Mouse (Mus musculus): Measurements from ENCODE around the gene Phospho1. TPM values are rescaled to one million over a fixed set of nuclear protein-coding genes. Genes with fewer than 3 reads are reported as not detected.
A peak's percentile ranks its signal among the peaks of the same experiment; 100 is the strongest.

The Phospho1 gene
- not detected in 2 replicates for polyA plus RNA-seq (2014; fragmentation: Nextera tagmentation; extraction: Ambion mirVana)

DNA sequence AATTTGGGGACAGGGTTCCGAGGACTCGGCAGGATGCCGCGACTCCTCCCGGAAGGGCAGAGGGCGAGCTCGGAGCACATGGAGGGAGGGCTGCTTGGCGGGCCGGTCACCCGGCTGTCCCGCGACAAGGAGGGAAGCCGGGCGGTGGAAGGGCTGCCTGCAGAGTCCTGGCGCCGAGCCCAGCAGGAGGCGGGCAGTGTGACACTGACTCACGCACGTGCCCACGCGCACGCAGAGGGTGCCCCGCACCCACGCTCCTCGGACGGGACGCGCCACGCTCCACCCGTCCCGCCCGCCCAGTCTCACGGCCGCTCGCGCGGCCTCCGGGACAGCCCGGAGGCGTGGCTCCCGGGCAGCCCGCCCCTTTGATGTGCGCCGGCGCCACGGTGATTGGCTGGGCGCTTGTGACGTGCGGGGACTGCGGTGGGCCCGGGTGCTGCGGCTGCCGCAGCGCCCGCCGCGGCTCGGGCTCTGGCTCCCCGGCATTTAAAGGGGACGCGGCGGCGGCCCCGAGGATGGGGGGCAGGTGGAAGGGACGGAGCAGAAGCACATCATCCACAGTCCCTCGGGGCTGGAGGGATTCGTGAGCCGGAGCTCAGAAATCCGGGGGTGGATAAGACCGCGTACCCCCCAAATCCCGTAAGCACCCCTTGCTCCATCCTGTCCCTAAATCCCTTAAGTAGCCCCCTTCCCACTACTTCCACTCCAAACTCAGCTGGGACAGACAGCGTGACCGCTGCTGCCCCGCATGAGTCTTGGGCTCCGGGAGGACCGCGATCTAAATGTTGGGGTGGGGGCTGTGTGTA lies at the start of gene Phospho1:
Phospho1 (plus strand) TSS at position 429 of the 806 bp plus-strand sequence.
- WGBS: under 1% methylated on average over 75 of the region's 78 CpGs
- ATAC-seq (ENCODE audit: low FRiP score, low TSS enrichment): peak; percentile 94
- Histone ChIP-seq H3K4me3 (ENCODE audit: low read length) (peak within 1 kb of the TSS; percentile 56), H3K9ac (ENCODE audit: low read depth, low read length) (peak within 1 kb of the TSS; percentile 68), H3K27me3 (ENCODE audit: control insufficient read depth, insufficient read depth, low read length) (peaks cover 35% of the 10 kb centered on the region), H3K4me2 (replicated peaks; ENCODE audit: low read depth, low read length) (peak within 1 kb of the TSS; percentile 97), H3K27ac (ENCODE audit: low read depth, low read length) (no peak within 1 kb of the TSS), H3K9me3 (ENCODE audit: control insufficient read depth, low read length) (no peaks in the 10 kb centered on the region), H3K4me1 (ENCODE audit: control insufficient read depth, insufficient read depth, low read length) (peaks cover 5% of the 10 kb centered on the region; the same call in 1 of the 2 replicates), H3K36me3 (ENCODE audit: control insufficient read depth, insufficient read depth, low read length) (no peaks in the 10 kb centered on the region)

DNA sequence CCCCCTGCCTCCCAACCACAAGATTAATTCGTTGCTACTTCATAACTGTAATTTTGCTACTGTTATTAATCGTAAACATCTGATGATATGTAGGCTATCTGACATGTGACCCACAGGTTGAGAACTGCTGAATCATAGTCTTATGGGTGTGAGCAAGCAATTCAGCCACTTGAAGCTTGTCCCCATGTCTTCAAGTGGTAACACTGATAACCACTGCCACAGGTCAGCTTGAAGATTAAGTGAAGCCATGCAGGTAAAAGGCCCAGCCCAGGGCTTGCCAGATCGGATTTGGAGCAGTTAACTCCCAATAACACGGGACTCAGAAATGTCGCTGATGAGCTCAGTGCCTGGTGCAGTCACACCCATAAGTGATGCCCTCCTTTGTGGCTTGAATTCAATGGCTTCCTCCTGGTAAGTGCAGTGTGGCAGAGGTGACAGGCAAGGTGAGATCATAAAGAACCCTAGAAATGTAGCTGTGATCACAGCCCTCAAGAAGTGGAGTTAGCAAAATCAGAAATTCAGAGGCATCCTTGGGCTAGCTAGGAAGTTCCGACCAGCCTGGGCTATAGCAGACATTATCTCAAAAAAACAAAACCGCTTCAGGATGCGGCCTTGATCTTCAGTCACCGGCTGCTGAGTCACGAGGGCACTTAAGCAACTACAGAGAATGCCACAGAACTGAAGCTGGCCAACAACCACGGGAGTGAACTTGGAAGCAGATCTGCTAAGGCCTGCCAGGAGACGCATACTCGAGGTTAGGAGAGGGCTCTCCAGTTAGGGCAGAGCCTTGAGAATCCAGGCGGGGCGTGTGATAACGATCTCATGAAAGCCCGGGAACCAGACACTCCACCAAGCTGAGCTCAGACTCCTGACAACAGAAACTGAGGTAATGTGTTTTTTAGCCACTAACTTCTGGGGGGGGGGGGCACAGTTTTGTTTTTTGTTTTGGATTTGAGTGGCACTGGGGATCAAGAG lies 46.7 kb upstream of the Phospho1 start:
- no peaks in the 10 kb centered on the region for H3K4me1 ChIP-seq (ENCODE audit: control insufficient read depth, insufficient read depth, low read length)
- no peak overlapping the region for H3K4me2 ChIP-seq (replicated peaks; ENCODE audit: low read depth, low read length)
- no peak overlapping the region for H3K9ac ChIP-seq (ENCODE audit: low read depth, low read length)
- H3K4me3 ChIP-seq (ENCODE audit: low read length): no peak overlapping the region
- H3K27ac ChIP-seq (ENCODE audit: low read depth, low read length): no peak overlapping the region
- H3K27me3 ChIP-seq (ENCODE audit: control insufficient read depth, insufficient read depth, low read length): no peaks in the 10 kb centered on the region
- WGBS: 66% methylated on average over 17 of the region's 17 CpGs
- no peaks in the 10 kb centered on the region for H3K9me3 ChIP-seq (ENCODE audit: control insufficient read depth, low read length)
- no peak for ATAC-seq (ENCODE audit: low FRiP score, low TSS enrichment)
- H3K36me3 ChIP-seq (ENCODE audit: control insufficient read depth, insufficient read depth, low read length): no peaks in the 10 kb centered on the region; the same call in 1 of the 2 replicates

GRCm38 (mm10) chr11:95778831-95779251 lies 45.5 kb upstream of the Phospho1 start:
- no peaks in the 10 kb centered on the region for H3K9me3 ChIP-seq (ENCODE audit: control insufficient read depth, low read length)
- H3K9ac ChIP-seq (ENCODE audit: low read depth, low read length): no peak overlapping the region
- H3K4me1 ChIP-seq (ENCODE audit: control insufficient read depth, insufficient read depth, low read length): no peaks in the 10 kb centered on the region
- no peak overlapping the region for H3K4me2 ChIP-seq (replicated peaks; ENCODE audit: low read depth, low read length)
- no peak overlapping the region for H3K4me3 ChIP-seq (ENCODE audit: low read length)
- H3K36me3 ChIP-seq (ENCODE audit: control insufficient read depth, insufficient read depth, low read length): no peaks in the 10 kb centered on the region; the same call in 1 of the 2 replicates
- no peak overlapping the region for H3K27ac ChIP-seq (ENCODE audit: low read depth, low read length)
- 84% methylated on average over 4 of the region's 4 CpGs for WGBS
- no peaks in the 10 kb centered on the region for H3K27me3 ChIP-seq (ENCODE audit: control insufficient read depth, insufficient read depth, low read length)
- ATAC-seq (ENCODE audit: low FRiP score, low TSS enrichment): no peak

GRCm38 (mm10) chr11:95779366-95779765 lies 44.9 kb upstream of the Phospho1 start:
- no peaks in the 10 kb centered on the region; the same call in 1 of the 2 replicates for H3K36me3 ChIP-seq (ENCODE audit: control insufficient read depth, insufficient read depth, low read length)
- no peak overlapping the region for H3K27ac ChIP-seq (ENCODE audit: low read depth, low read length)
- H3K9ac ChIP-seq (ENCODE audit: low read depth, low read length): no peak overlapping the region
- 69% methylated on average over 4 of the region's 4 CpGs for WGBS
- H3K27me3 ChIP-seq (ENCODE audit: control insufficient read depth, insufficient read depth, low read length): no peaks in the 10 kb centered on the region
- no peak for ATAC-seq (ENCODE audit: low FRiP score, low TSS enrichment)
- no peaks in the 10 kb centered on the region for H3K9me3 ChIP-seq (ENCODE audit: control insufficient read depth, low read length)
- H3K4me1 ChIP-seq (ENCODE audit: control insufficient read depth, insufficient read depth, low read length): no peaks in the 10 kb centered on the region
- H3K4me2 ChIP-seq (replicated peaks; ENCODE audit: low read depth, low read length): no peak overlapping the region
- no peak overlapping the region for H3K4me3 ChIP-seq (ENCODE audit: low read length)

- 86% methylated on average over 8 of the region's 8 CpGs for WGBS
- H3K4me1 ChIP-seq (ENCODE audit: control insufficient read depth, insufficient read depth, low read length): no peaks in the 10 kb centered on the region
- H3K4me2 ChIP-seq (replicated peaks; ENCODE audit: low read depth, low read length): no peak overlapping the region
- H3K36me3 ChIP-seq (ENCODE audit: control insufficient read depth, insufficient read depth, low read length): no peaks in the 10 kb centered on the region; the same call in 1 of the 2 replicates
- peaks cover under 1% of the 10 kb centered on the region; the same call in 1 of the 2 replicates for H3K9me3 ChIP-seq (ENCODE audit: control insufficient read depth, low read length)
- H3K9ac ChIP-seq (ENCODE audit: low read depth, low read length): no peak overlapping the region
- no peak overlapping the region for H3K4me3 ChIP-seq (ENCODE audit: low read length)
- no peak for ATAC-seq (ENCODE audit: low FRiP score, low TSS enrichment)
- H3K27ac ChIP-seq (ENCODE audit: low read depth, low read length): no peak overlapping the region
- no peaks in the 10 kb centered on the region for H3K27me3 ChIP-seq (ENCODE audit: control insufficient read depth, insufficient read depth, low read length)
Observed at GRCm38 (mm10) chr11:95780480-95780879, 43.8 kb upstream of the Phospho1 start.

- Histone ChIP-seq H3K9ac (ENCODE audit: low read depth, low read length) (no peak overlapping the region), H3K9me3 (ENCODE audit: control insufficient read depth, low read length) (peaks cover 4% of the 10 kb centered on the region; the same call in 1 of the 2 replicates), H3K27me3 (ENCODE audit: control insufficient read depth, insufficient read depth, low read length) (no peaks in the 10 kb centered on the region), H3K4me3 (ENCODE audit: low read length) (no peak overlapping the region), H3K4me1 (ENCODE audit: control insufficient read depth, insufficient read depth, low read length) (no peaks in the 10 kb centered on the region), H3K27ac (ENCODE audit: low read depth, low read length) (no peak overlapping the region), H3K36me3 (ENCODE audit: control insufficient read depth, insufficient read depth, low read length) (no peaks in the 10 kb centered on the region), H3K4me2 (replicated peaks; ENCODE audit: low read depth, low read length) (no peak overlapping the region)
- ATAC-seq (ENCODE audit: low FRiP score, low TSS enrichment): no peak
- 81% methylated on average over 11 of the region's 11 CpGs for WGBS
Observed at GRCm38 (mm10) chr11:95781557-95781956, 42.7 kb upstream of the Phospho1 start.

DNA sequence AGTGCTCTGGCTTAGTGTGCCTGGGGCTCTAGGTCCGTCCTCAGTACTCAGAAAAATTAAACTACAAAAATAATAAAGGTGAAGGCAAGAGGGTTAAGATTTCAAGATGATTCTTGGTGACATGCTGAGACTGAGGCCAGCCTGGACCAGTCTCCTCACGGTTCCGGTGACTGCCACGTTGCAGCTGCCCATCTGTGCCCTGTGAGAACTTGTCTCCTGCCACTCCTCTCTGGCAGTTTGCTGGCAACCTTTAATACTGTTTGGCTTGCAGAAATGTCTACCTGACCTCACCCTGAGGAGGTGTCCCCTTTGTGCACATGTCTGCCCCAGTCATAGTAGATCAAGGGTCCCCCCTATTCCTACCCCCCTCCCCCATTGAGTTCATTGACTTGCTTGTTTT lies 40.8 kb upstream of the Phospho1 start:
- H3K4me3 ChIP-seq (ENCODE audit: low read length): no peak overlapping the region
- no peaks in the 10 kb centered on the region for H3K27me3 ChIP-seq (ENCODE audit: control insufficient read depth, insufficient read depth, low read length)
- ATAC-seq (ENCODE audit: low FRiP score, low TSS enrichment): no peak
- H3K27ac ChIP-seq (ENCODE audit: low read depth, low read length): no peak overlapping the region
- no peaks in the 10 kb centered on the region for H3K36me3 ChIP-seq (ENCODE audit: control insufficient read depth, insufficient read depth, low read length)
- no peak overlapping the region for H3K9ac ChIP-seq (ENCODE audit: low read depth, low read length)
- peaks cover 4% of the 10 kb centered on the region; the same call in 1 of the 2 replicates for H3K9me3 ChIP-seq (ENCODE audit: control insufficient read depth, low read length)
- 78% methylated on average over 4 of the region's 4 CpGs for WGBS
- H3K4me2 ChIP-seq (replicated peaks; ENCODE audit: low read depth, low read length): no peak overlapping the region
- no peaks in the 10 kb centered on the region for H3K4me1 ChIP-seq (ENCODE audit: control insufficient read depth, insufficient read depth, low read length)

- no peak for ATAC-seq (ENCODE audit: low FRiP score, low TSS enrichment)
- Histone ChIP-seq H3K9ac (ENCODE audit: low read depth, low read length) (no peak overlapping the region), H3K9me3 (ENCODE audit: control insufficient read depth, low read length) (peaks cover 4% of the 10 kb centered on the region; the same call in 1 of the 2 replicates), H3K4me1 (ENCODE audit: control insufficient read depth, insufficient read depth, low read length) (no peaks in the 10 kb centered on the region), H3K27me3 (ENCODE audit: control insufficient read depth, insufficient read depth, low read length) (no peaks in the 10 kb centered on the region), H3K4me2 (replicated peaks; ENCODE audit: low read depth, low read length) (no peak overlapping the region), H3K27ac (ENCODE audit: low read depth, low read length) (no peak overlapping the region), H3K4me3 (ENCODE audit: low read length) (no peak overlapping the region), H3K36me3 (ENCODE audit: control insufficient read depth, insufficient read depth, low read length) (no peaks in the 10 kb centered on the region)
- 88% methylated on average over 9 of the region's 9 CpGs for WGBS
Observed at GRCm38 (mm10) chr11:95783958-95784357, 40.3 kb upstream of the Phospho1 start.

Measured in kidney, embryonic 14.5 days (tissue).